Mouse (Mus musculus): ENCODE results near the gene Gm28038.

Gm28038 gene

GRCm38 (mm10) chr2:30345971-30346676 lies 65.3 kb downstream of the Gm28038 start:
- no peak for DNase-seq (ENCODE audit: low spot score in 2 of 2)

GRCm38 (mm10) chr2:30349196-30349595 lies 68.4 kb downstream of the Gm28038 start:
- DNase-seq (ENCODE audit: low spot score in 2 of 2) = no peak

Measured in frontal cortex, postnatal 14 days (tissue).